Mouse (Mus musculus) midbrain, embryonic 15.5 days (tissue): ENCODE results near the gene Cep112. TPM values are rescaled to one million over a fixed set of nuclear protein-coding genes. Genes with fewer than 3 reads are reported as not detected.
A peak's percentile ranks its signal among the peaks of the same experiment; 100 is the strongest.
"Not testable (repeated sequence)": the region's sequence is repeated elsewhere in the genome, so short reads cannot be mapped to it uniquely, and the experiment has no call there.

ENCODE experiments used
- ATAC-seq: fragments of 200-750 bp; cut with Nextera tagmentation; replicated peaks from 2 replicates; pipeline ENCODE4 v1.8.0; 2017; ENCODE audit warnings: moderate TSS enrichment
- H3K27ac ChIP-seq: fragments of 300-500 bp; sonication (generic); 2 replicates; pipeline ENCODE4 v1.5.1; 2015; ENCODE audit warnings: mild to moderate bottlenecking, inconsistent platforms
- H3K27me3 ChIP-seq: fragments of 300-500 bp; sonication (generic); replicated peaks from 2 replicates; pipeline ENCODE4 v1.6.1; 2015; ENCODE audit warnings: inconsistent platforms
- H3K36me3 ChIP-seq: fragments of 300-500 bp; sonication (generic); replicated peaks from 2 replicates; pipeline ENCODE4 v1.6.1; 2015; ENCODE audit warnings: inconsistent platforms
- H3K4me1 ChIP-seq: fragments of 300-500 bp; sonication (generic); 2 replicates; pipeline ENCODE4 v1.6.1; 2015; ENCODE audit warnings: inconsistent platforms
- H3K4me2 ChIP-seq: fragments of 300-500 bp; sonication (generic); 2 replicates; pipeline ENCODE4 v1.6.1; 2015; ENCODE audit warnings: inconsistent platforms, mild to moderate bottlenecking, moderate library complexity
- H3K4me3 ChIP-seq: fragments of 300-500 bp; sonication (generic); 2 replicates; pipeline ENCODE4 v1.5.1; 2015; ENCODE audit warnings: mild to moderate bottlenecking, inconsistent platforms
- H3K9ac ChIP-seq: fragments of 300-500 bp; sonication (generic); 2 replicates; pipeline ENCODE4 v1.6.1; 2015; ENCODE audit warnings: mild to moderate bottlenecking, inconsistent platforms
- H3K9me3 ChIP-seq: fragments of 300-500 bp; sonication (generic); 2 replicates; pipeline ENCODE4 v1.6.1; 2016; ENCODE audit warnings: inconsistent platforms
- WGBS: fragments of 180-500 bp; shearing (Covaris S2); methylation state at CpG from one replicate; pipeline ENCODE4 v1.1.7; 2015; ENCODE audit warnings: mixed read lengths; 5-methylcytosine and 5-hydroxymethylcytosine counted together
- polyA plus RNA-seq: library from polyadenylated mRNA; unstranded; fragments of >200 nt; fragmentation: Nextera tagmentation; extraction: Ambion mirVana; gene quantifications from 2 replicates; pipeline ENCODE4 v1.2.1, GENCODE M21; 2015

The Cep112 gene
- polyA plus RNA-seq, 1 experiment from 2014 or later: 29.7 TPM

DNA sequence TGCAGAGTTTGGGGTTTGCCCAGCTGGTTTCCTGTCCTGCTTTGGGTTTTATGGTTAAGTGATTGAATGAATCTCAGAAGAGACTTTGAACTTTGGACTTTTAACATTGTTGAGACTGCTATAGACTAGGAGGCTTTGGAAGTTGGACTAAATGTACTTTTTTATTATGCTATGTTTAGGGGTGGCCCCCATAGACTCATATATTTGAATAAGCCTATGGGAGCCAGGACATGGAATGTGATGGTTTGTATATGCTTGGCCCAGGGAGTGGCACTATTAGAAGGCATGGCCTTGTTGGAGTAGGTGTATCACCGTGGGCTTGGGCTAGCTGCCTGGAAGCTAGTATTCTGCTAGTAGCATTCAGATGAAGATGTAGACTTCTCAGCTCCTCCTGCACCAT lies 446.3 kb downstream of the Cep112 start:
- ATAC-seq, H3K4me1 ChIP-seq: not testable (repeated sequence)

DNA sequence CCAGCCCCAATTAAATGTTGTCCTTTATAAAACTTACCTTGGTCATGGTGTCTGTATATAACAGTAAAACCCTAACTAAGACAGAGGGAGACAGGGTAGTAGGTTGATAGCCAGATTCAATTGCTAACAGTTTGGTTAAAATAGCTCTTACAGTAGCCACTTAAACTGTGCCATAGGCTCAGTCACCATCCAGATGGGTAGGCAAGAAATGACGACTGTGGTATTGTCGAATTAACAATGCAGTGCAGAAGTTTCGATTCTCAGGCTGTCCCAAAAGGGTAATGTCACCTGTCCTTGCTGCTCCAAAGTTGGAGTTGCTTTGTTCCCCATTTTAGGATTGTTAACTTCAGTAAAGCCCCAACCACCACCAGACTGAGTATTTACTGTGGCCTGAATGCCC lies 446.8 kb downstream of the Cep112 start:
- no peak overlapping the region for H3K27ac ChIP-seq
- WGBS: 87% methylated on average over 3 of the region's 3 CpGs

More for the DNA sequence above, 446.3 kb downstream of the Cep112 start:
- H3K4me3 ChIP-seq, H3K9me3 ChIP-seq, H3K9ac ChIP-seq, H3K27ac ChIP-seq, H3K4me2 ChIP-seq, H3K36me3 ChIP-seq, H3K27me3 ChIP-seq: not testable (repeated sequence)
- 96% methylated on average over 1 of the region's 1 CpGs for WGBS

DNA sequence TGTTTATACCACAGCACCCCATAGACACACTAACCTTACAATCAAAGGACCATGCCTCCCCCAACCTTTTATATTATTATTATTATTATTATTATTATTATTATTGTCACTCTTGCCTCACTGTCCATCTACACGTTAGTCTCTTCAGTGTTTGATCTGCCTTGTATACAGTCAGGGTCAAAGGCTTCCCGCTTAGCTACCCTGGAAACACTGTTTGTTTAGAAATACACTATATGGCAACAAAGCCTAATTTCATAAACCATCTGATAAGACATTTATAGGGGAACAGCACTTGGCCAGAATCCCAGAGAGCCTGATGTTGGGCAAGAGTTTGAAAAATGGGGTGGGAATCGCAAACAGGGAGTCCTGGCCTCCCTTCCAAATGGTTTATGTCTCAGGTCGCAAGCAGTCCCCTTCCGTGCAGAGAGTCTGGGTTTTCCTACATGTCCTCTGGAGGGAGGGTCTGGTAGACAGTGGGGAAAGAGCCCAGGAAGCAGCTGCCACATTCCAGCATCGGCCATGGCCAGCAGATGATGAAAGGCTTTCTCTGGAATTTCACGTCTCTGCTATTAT lies 451.7 kb downstream of the Cep112 start:
- no peaks in the 10 kb centered on the region for H3K36me3 ChIP-seq
- no peak overlapping the region for H3K9ac ChIP-seq
- no peak for ATAC-seq

More for the DNA sequence above, 446.8 kb downstream of the Cep112 start:
- Histone ChIP-seq H3K27me3 (no peaks in the 10 kb centered on the region), H3K9ac (no peak overlapping the region), H3K36me3 (no peaks in the 10 kb centered on the region), H3K4me3 (no peak overlapping the region), H3K4me2 (no peak overlapping the region), H3K4me1 (no peaks in the 10 kb centered on the region), H3K9me3 (no peaks in the 10 kb centered on the region)
- no peak for ATAC-seq

DNA sequence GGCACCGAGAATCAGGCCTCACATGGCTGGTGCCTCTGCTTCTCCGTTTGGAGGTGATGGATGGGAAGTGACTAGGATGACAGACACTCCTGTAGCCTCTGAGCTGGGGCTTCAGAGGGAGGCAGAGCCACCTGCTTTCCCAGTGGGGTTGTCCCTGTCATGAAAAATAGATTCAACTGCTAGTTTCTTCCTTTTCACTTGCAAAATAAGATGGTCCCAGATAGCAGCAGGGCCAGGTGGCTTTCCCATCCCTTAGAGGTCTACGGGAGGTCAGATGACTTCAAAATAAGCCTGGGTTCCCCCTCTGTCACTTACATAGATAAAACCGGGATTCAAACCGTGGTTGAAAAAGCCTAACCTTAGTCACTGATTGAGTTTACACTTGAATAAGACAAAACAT lies 452.5 kb downstream of the Cep112 start:
- Histone ChIP-seq H3K4me1 (no peaks in the 10 kb centered on the region), H3K36me3 (no peaks in the 10 kb centered on the region), H3K27me3 (no peaks in the 10 kb centered on the region), H3K9me3 (no peaks in the 10 kb centered on the region), H3K4me2 (no peak overlapping the region), H3K4me3 (no peak overlapping the region), H3K9ac (no peak overlapping the region), H3K27ac (no peak overlapping the region)
- 78% methylated on average over 5 of the region's 5 CpGs for WGBS
- ATAC-seq: no peak

More for the DNA sequence above, 451.7 kb downstream of the Cep112 start:
- H3K4me2 ChIP-seq: no peak overlapping the region
- H3K9me3 ChIP-seq: no peaks in the 10 kb centered on the region
- no peak overlapping the region for H3K4me3 ChIP-seq
- no peaks in the 10 kb centered on the region for H3K4me1 ChIP-seq
- WGBS: 91% methylated on average over 7 of the region's 7 CpGs
- no peak overlapping the region for H3K27ac ChIP-seq
- H3K27me3 ChIP-seq: no peaks in the 10 kb centered on the region

DNA sequence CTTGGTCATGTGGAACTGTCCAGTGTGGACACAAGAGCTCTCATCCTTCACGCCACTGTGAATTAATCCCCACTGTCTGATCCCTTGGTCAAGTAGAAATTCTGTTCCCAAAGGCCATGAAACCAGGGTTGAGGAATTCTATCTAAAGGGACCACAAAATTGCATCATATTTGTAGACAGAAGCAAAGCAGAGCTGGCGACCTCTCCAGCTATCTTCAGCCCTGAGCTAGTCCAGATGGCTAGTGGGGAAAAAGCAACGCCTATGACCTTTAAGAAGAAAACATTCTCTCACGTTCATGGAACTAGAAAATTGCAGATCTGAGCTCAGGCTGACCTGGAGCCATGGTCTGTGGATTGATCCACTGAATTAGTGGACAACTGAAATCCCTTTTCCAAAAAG lies 455.6 kb downstream of the Cep112 start:
- no peak overlapping the region for H3K4me3 ChIP-seq
- H3K4me1 ChIP-seq: peaks cover 4% of the 10 kb centered on the region; the same call in 1 of the 2 replicates
- no peaks in the 10 kb centered on the region for H3K27me3 ChIP-seq
- H3K36me3 ChIP-seq: no peaks in the 10 kb centered on the region
- ATAC-seq: no peak
- 90% methylated on average over 4 of the region's 4 CpGs for WGBS
- no peaks in the 10 kb centered on the region for H3K9me3 ChIP-seq
- no peak overlapping the region for H3K27ac ChIP-seq
- no peak overlapping the region for H3K9ac ChIP-seq
- H3K4me2 ChIP-seq: no peak overlapping the region

DNA sequence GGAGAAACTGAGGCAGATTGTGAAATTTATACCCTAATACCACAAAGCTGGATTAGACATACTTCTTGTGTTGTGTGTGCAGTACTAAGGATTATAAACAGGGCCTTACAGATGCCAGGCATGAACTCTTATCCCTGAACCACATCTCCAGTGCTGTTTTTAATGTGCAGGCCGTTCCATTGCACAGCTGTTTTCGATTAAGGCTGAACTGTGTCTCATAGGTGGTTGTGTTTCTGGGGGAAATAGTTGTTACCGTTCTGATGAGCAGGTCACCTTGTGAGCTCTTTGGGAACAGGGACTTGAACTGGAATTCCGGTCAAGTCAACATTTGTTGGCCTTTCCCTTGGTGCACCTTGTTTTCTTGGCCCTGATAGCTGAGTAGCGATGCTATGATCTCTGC lies 456.7 kb downstream of the Cep112 start:
- Histone ChIP-seq H3K27me3 (no peaks in the 10 kb centered on the region), H3K27ac (no peak overlapping the region), H3K36me3 (no peaks in the 10 kb centered on the region), H3K4me1 (peaks cover 5% of the 10 kb centered on the region; the same call in 1 of the 2 replicates), H3K9ac (no peak overlapping the region), H3K4me2 (no peak overlapping the region), H3K9me3 (no peaks in the 10 kb centered on the region), H3K4me3 (no peak overlapping the region)
- 88% methylated on average over 5 of the region's 5 CpGs for WGBS
- no peak for ATAC-seq

DNA sequence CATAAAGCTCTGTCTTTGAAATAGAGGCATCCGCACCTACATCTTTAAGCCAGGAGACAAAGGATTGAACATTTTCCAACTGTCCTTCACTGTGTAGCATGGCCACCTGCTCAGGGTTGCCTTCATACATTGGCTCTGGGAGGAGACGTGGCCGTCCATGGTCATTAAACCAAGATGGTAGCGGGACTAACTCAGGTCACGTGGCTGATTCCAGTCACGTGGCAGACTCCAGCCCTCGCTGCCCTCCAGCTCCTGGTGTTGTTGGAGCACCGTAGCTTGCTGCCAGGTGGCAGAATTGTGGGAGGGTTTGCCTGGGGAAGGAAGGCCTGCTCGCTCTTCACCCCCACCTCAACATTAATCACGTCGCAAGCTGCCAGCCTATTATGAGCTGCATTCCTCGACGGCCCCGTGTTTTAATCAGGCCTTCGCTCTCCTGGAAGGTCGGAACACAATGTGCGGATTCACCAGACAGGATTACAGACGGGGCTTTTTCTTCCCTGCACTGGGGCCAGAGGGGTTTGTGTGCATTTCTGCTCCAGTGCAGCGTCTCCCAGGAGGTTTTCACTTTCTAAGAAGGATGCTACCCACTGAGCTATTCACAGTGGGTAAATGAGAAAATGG lies 460.4 kb downstream of the Cep112 start:
- Histone ChIP-seq H3K36me3 (no peaks in the 10 kb centered on the region), H3K4me3 (no peak overlapping the region), H3K9ac (no peak overlapping the region), H3K4me1 (peaks cover 17% of the 10 kb centered on the region), H3K27ac (0 out of 2 replicates have a peak overlapping the region, but pooled peaks have one; percentile 32), H3K4me2 (no peak overlapping the region), H3K9me3 (no peaks in the 10 kb centered on the region), H3K27me3 (no peaks in the 10 kb centered on the region)
- WGBS: 17% methylated on average over 19 of the region's 19 CpGs
- no peak for ATAC-seq

DNA sequence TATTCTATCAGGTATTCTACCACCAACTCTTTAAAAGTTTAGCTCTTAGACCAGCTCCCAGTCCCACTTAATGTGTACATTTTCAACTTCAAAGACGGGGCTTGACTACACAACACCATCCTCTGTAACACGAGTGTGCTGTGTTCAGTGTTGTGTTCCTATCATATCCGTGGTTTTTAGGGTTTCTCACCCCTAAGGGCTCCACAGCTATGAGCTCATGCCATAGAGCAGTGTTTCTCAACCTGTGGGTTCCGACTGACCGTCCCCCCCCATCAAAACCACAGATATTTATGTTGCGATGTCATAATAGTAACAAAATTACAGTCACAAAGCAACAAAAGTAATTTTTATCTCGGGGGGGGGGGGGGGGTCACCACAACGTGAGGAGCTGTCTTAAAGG lies 461.1 kb downstream of the Cep112 start:
- WGBS: 50% methylated on average over 8 of the region's 8 CpGs
- Histone ChIP-seq H3K27ac (no peak overlapping the region), H3K4me2 (no peak overlapping the region), H3K4me1 (peaks cover 24% of the 10 kb centered on the region), H3K27me3 (no peaks in the 10 kb centered on the region), H3K9me3 (no peaks in the 10 kb centered on the region), H3K4me3 (no peak overlapping the region), H3K9ac (no peak overlapping the region), H3K36me3 (no peaks in the 10 kb centered on the region)
- no peak for ATAC-seq

DNA sequence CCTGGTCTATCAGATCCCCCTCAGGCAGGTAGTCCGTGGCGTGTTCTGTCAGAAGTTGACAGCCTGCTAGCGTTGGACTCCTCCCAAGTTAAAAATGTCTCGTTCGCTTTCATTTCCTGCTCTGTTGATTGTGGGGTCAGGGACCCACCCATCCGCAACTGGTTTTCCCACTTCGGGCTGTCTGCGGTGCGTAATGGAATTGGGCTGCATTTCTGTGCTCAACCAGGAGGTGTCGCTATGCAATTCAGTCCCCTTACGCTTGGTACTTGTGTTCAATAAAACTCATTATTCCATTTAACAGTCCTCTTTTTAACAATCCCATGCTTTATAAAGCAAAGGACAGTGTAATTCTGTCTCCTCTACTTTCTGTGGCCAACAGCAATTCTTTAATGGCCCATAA lies 464.1 kb downstream of the Cep112 start:
- Histone ChIP-seq H3K4me3 (no peak overlapping the region), H3K9me3 (no peaks in the 10 kb centered on the region), H3K36me3 (no peaks in the 10 kb centered on the region), H3K4me2 (no peak overlapping the region), H3K27me3 (no peaks in the 10 kb centered on the region), H3K27ac (no peak overlapping the region), H3K4me1 (peaks cover 48% of the 10 kb centered on the region), H3K9ac (no peak overlapping the region)
- WGBS: 57% methylated on average over 11 of the region's 11 CpGs
- no peak for ATAC-seq

DNA sequence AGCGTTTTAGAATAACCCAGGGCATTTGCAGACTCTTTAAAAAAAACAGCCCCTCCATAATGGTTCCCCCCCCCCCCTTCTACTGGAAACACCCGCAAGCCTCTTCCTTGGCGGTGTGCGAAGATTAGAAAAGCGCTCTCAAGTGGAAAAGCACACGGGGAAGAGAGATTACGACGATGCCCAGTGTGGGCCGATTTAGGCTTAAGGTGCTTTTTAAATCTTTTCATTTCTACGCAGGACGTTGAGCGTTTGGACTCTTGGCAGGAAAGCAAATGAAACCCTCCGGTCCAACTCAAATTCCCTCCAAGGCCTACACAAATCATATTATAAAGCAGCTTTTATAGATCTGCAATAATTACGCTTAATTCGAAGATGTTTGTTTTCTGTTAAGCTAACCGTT lies 465.6 kb downstream of the Cep112 start:
- no peaks in the 10 kb centered on the region for H3K27me3 ChIP-seq
- 6% methylated on average over 16 of the region's 16 CpGs for WGBS
- H3K4me3 ChIP-seq: peak overlapping the region; percentile 28
- H3K4me1 ChIP-seq: peaks cover 46% of the 10 kb centered on the region
- peak overlapping the region; percentile 22 for H3K9ac ChIP-seq
- peak overlapping the region; percentile 69 for H3K27ac ChIP-seq
- peak overlapping the region; percentile 55 for H3K4me2 ChIP-seq
- no peaks in the 10 kb centered on the region for H3K9me3 ChIP-seq
- H3K36me3 ChIP-seq: no peaks in the 10 kb centered on the region
- ATAC-seq: no peak; the same call in 1 of the 2 replicates

DNA sequence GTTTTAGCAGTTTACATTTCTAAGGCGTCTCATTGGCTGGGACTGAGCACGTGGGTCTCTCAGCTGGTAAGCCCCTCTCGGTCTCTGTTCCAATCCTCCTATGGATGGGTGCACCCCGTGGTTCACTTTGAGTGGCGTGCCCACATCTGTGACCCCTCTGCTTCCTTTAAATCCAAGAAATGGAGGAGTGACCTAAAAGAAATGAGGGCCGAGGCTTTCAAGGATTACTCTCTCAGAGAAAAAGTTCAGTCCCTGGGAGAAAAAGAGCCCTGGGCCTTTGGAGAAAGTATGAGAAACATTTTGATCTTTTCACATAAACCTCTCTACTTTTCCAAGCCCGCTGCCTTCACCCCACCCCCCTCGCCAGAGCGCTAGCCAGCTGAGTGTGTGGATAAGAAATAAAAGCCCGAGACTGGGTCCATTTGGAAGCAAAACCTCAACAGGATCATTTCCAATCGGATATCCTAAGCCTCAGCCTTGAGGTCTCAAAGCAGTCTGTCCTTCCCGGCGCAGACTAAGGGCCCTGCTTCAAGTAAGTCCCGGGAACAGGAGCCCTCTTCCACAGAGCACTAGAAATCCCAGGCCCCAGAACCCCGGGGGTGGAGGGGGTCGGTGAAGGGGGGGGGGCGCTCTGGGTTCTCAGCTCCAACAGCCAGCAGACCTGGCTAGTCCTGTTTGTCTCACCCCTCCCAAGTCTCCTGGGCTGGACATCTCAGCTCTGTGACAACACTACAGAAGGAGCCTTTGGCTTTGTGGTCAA lies 466.3 kb downstream of the Cep112 start:
- H3K9ac ChIP-seq: no peak overlapping the region
- peak overlapping the region; percentile 28 for H3K4me3 ChIP-seq
- H3K4me2 ChIP-seq: peak overlapping the region; percentile 55
- H3K36me3 ChIP-seq: no peaks in the 10 kb centered on the region
- no peaks in the 10 kb centered on the region for H3K9me3 ChIP-seq
- H3K27ac ChIP-seq: peak overlapping the region; percentile 69
- 2% methylated on average over 17 of the region's 17 CpGs for WGBS
- H3K4me1 ChIP-seq: peaks cover 45% of the 10 kb centered on the region
- H3K27me3 ChIP-seq: no peaks in the 10 kb centered on the region
- ATAC-seq: peak; percentile 89

DNA sequence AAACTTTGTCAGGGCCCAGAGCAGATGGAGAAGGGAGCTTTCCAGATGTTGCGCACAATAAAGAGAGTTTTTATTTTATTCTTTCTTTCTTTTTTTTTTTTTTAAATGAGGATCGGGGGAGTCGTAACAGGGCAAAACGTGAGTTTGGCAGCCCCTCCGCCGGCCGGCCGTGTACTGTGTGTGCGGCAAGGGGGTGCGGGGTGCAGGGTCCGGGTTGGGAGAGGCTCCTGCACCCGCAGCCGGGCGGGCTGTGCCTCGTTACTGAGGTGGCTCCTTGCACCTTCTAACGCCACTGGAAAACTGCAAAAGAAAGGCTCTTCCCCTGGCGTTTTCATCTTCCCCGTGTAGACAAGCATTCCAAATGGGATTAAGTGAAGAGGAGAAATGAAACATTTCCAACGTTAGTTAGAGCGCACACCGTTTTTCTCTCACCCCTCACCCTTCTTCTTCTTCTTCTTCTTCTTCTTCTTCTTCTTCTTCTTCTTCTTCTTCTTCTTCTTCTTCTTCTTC lies 466.9 kb downstream of the Cep112 start:
- Histone ChIP-seq H3K4me2 (peak overlapping the region; percentile 55), H3K36me3 (no peaks in the 10 kb centered on the region), H3K4me1 (peaks cover 45% of the 10 kb centered on the region), H3K27ac (peak overlapping the region; percentile 69; the same call in 1 of the 2 replicates), H3K9me3 (no peaks in the 10 kb centered on the region), H3K9ac (no peak overlapping the region; the same call in 1 of the 2 replicates), H3K4me3 (peak overlapping the region; percentile 28), H3K27me3 (no peaks in the 10 kb centered on the region)
- ATAC-seq: no peak
- WGBS: 4% methylated on average over 21 of the region's 21 CpGs
